Mouse (Mus musculus) heart, embryonic 13.5 days (tissue): Measurements from ENCODE around the gene Ripor1. TPM values are rescaled to one million over a fixed set of nuclear protein-coding genes. Genes with fewer than 3 reads are reported as not detected.
"Not testable (repeated sequence)": the region's sequence is repeated elsewhere in the genome, so short reads cannot be mapped to it uniquely, and the experiment has no call there.

ENCODE experiments used
- ATAC-seq: fragments of 200-750 bp; cut with Nextera tagmentation; 2 replicates; pipeline ENCODE4 v1.8.0; 2017; ENCODE audit warnings: moderate TSS enrichment; ENCODE audit not compliant: insufficient number of reproducible peaks, low FRiP score, low TSS enrichment; ENCODE audit errors: extremely low read depth
- H3K27ac ChIP-seq: fragments of 300-500 bp; sonication (generic); replicated peaks from 2 replicates; pipeline ENCODE4 v1.5.1; 2015; ENCODE audit warnings: moderate library complexity, mild to moderate bottlenecking, inconsistent platforms
- H3K27me3 ChIP-seq: fragments of 300-500 bp; sonication (generic); replicated peaks from 2 replicates; pipeline ENCODE4 v1.6.1; 2015; ENCODE audit warnings: mild to moderate bottlenecking, inconsistent platforms
- H3K36me3 ChIP-seq: fragments of 300-500 bp; sonication (generic); 2 replicates; pipeline ENCODE4 v1.6.1; 2015; ENCODE audit warnings: mild to moderate bottlenecking, inconsistent platforms
- H3K4me1 ChIP-seq: fragments of 300-500 bp; sonication (generic); 2 replicates; pipeline ENCODE4 v1.6.1; 2015; ENCODE audit warnings: inconsistent platforms
- H3K4me2 ChIP-seq: fragments of 300-500 bp; sonication (generic); 2 replicates; pipeline ENCODE4 v1.6.1; 2015; ENCODE audit warnings: inconsistent platforms, mild to moderate bottlenecking, moderate library complexity
- H3K4me3 ChIP-seq: fragments of 300-500 bp; sonication (generic); 2 replicates; pipeline ENCODE4 v1.5.1; 2015; ENCODE audit warnings: moderate library complexity, mild to moderate bottlenecking, inconsistent platforms
- H3K9ac ChIP-seq: fragments of 300-500 bp; sonication (generic); 2 replicates; pipeline ENCODE4 v1.6.1; 2015; ENCODE audit warnings: inconsistent platforms, mild to moderate bottlenecking, moderate library complexity
- H3K9me3 ChIP-seq: fragments of 300-500 bp; sonication (generic); 2 replicates; pipeline ENCODE4 v1.6.1; 2016; ENCODE audit warnings: inconsistent platforms
- WGBS: fragments of 180-500 bp; shearing (Covaris S2); methylation state at CpG from one replicate; pipeline ENCODE4 v1.1.7; 2015; ENCODE audit warnings: mixed read lengths; 5-methylcytosine and 5-hydroxymethylcytosine counted together
- polyA plus RNA-seq: library from polyadenylated mRNA; unstranded; fragments of >200 nt; fragmentation: Nextera tagmentation; extraction: Ambion mirVana; gene quantifications from 2 replicates; pipeline ENCODE4 v1.2.1, GENCODE M21; 2015

Gene Ripor1
- polyA plus RNA-seq, 1 experiment from 2014 or later, result 32.5 TPM

GRCm38 (mm10) chr8:105575538-105575937, 29.5 kb upstream of the Ripor1 start:
- no peaks in the 10 kb centered on the region for H3K36me3 ChIP-seq
- H3K9me3 ChIP-seq, result no peaks in the 10 kb centered on the region
- no peak overlapping the region for H3K4me2 ChIP-seq
- no peak for ATAC-seq
- no peak overlapping the region for H3K27ac ChIP-seq
- no peaks in the 10 kb centered on the region for H3K27me3 ChIP-seq
- WGBS, result 58% methylated on average over 3 of the region's 3 CpGs
- no peak overlapping the region for H3K4me3 ChIP-seq
- H3K9ac ChIP-seq, result no peak overlapping the region
- H3K4me1 ChIP-seq, result peaks cover 3% of the 10 kb centered on the region; the same call in 1 of the 2 replicates

- peaks cover 3% of the 10 kb centered on the region; the same call in 1 of the 2 replicates for H3K4me1 ChIP-seq
- no peak for ATAC-seq
- 47% methylated on average over 3 of the region's 3 CpGs for WGBS
- no peaks in the 10 kb centered on the region for H3K27me3 ChIP-seq
- no peaks in the 10 kb centered on the region for H3K36me3 ChIP-seq
- H3K9me3 ChIP-seq, result no peaks in the 10 kb centered on the region
- no peak overlapping the region for H3K27ac ChIP-seq
- no peak overlapping the region for H3K9ac ChIP-seq
- H3K4me2 ChIP-seq, result no peak overlapping the region
- no peak overlapping the region for H3K4me3 ChIP-seq
Measured at GRCm38 (mm10) chr8:105579719-105580118, 25.3 kb upstream of the Ripor1 start.

- WGBS, result 59% methylated on average over 2 of the region's 2 CpGs
- no peak for ATAC-seq
- H3K4me2 ChIP-seq, result no peak overlapping the region
- H3K36me3 ChIP-seq, result no peaks in the 10 kb centered on the region
- H3K27ac ChIP-seq, result no peak overlapping the region
- H3K27me3 ChIP-seq, result no peaks in the 10 kb centered on the region
- H3K4me1 ChIP-seq, result peaks cover 33% of the 10 kb centered on the region
- H3K9me3 ChIP-seq, result peaks cover 4% of the 10 kb centered on the region; the same call in 1 of the 2 replicates
- no peak overlapping the region for H3K4me3 ChIP-seq
- H3K9ac ChIP-seq, result no peak overlapping the region
Measured at GRCm38 (mm10) chr8:105592431-105592830, 12.6 kb upstream of the Ripor1 start.

- H3K36me3 ChIP-seq, result no peaks in the 10 kb centered on the region
- peak overlapping the region; percentile 89 for H3K27ac ChIP-seq
- no peak for ATAC-seq
- H3K27me3 ChIP-seq, result no peaks in the 10 kb centered on the region
- peak overlapping the region; percentile 75 for H3K9ac ChIP-seq
- WGBS, result 8% methylated on average over 15 of the region's 15 CpGs
- peaks cover 33% of the 10 kb centered on the region for H3K4me1 ChIP-seq
- H3K9me3 ChIP-seq, result peaks cover 4% of the 10 kb centered on the region; the same call in 1 of the 2 replicates
- peak overlapping the region; percentile 43 for H3K4me3 ChIP-seq
- H3K4me2 ChIP-seq, result peak overlapping the region; percentile 67
Measured at GRCm38 (mm10) chr8:105593859-105594258, 11.2 kb upstream of the Ripor1 start.

GRCm38 (mm10) chr8:105594451-105595242, 10.4 kb upstream of the Ripor1 start:
- Histone ChIP-seq H3K4me2 (peak overlapping the region; percentile 67), H3K9ac (peak overlapping the region; percentile 75), H3K4me3 (peak overlapping the region; percentile 43), H3K27me3 (no peaks in the 10 kb centered on the region), H3K9me3 (no peaks in the 10 kb centered on the region), H3K27ac (peak overlapping the region; percentile 89), H3K36me3 (no peaks in the 10 kb centered on the region), H3K4me1 (peaks cover 33% of the 10 kb centered on the region)
- 59% methylated on average over 18 of the region's 18 CpGs for WGBS
- ATAC-seq, result no peak

GRCm38 (mm10) chr8:105596362-105597034, 8.6 kb upstream of the Ripor1 start:
- H3K4me2 ChIP-seq, result peak overlapping the region; percentile 61
- H3K9me3 ChIP-seq, result no peaks in the 10 kb centered on the region
- H3K36me3 ChIP-seq, result no peaks in the 10 kb centered on the region
- peak overlapping the region; percentile 33 for H3K4me3 ChIP-seq
- H3K4me1 ChIP-seq, result peaks cover 33% of the 10 kb centered on the region
- WGBS, result 6% methylated on average over 14 of the region's 14 CpGs
- H3K27me3 ChIP-seq, result no peaks in the 10 kb centered on the region
- 0 out of 2 replicates have a peak overlapping the region, but pooled peaks have one; percentile 19 for H3K9ac ChIP-seq
- H3K27ac ChIP-seq, result no peak overlapping the region
- ATAC-seq, result peak; percentile 49

- H3K27ac ChIP-seq, result no peak overlapping the region
- H3K4me2 ChIP-seq, result no peak overlapping the region
- H3K27me3 ChIP-seq, result no peaks in the 10 kb centered on the region
- H3K4me1 ChIP-seq, result peaks cover 30% of the 10 kb centered on the region
- H3K9me3 ChIP-seq, result no peaks in the 10 kb centered on the region
- H3K36me3 ChIP-seq, result no peaks in the 10 kb centered on the region
- H3K9ac ChIP-seq, result no peak overlapping the region
- 56% methylated on average over 6 of the region's 6 CpGs for WGBS
- no peak for ATAC-seq
- H3K4me3 ChIP-seq, result no peak overlapping the region
Measured at GRCm38 (mm10) chr8:105598777-105599176, 6.3 kb upstream of the Ripor1 start.

GRCm38 (mm10) chr8:105601301-105601700, 3.8 kb upstream of the Ripor1 start:
- no peak overlapping the region for H3K27ac ChIP-seq
- no peak overlapping the region for H3K4me2 ChIP-seq
- ATAC-seq, result no peak
- 55% methylated on average over 5 of the region's 5 CpGs for WGBS
- no peaks in the 10 kb centered on the region for H3K9me3 ChIP-seq
- H3K9ac ChIP-seq, result no peak overlapping the region
- H3K27me3 ChIP-seq, result no peaks in the 10 kb centered on the region
- no peaks in the 10 kb centered on the region for H3K36me3 ChIP-seq
- peaks cover 18% of the 10 kb centered on the region for H3K4me1 ChIP-seq
- no peak overlapping the region for H3K4me3 ChIP-seq

- H3K9ac ChIP-seq, H3K4me2 ChIP-seq, H3K9me3 ChIP-seq, H3K27me3 ChIP-seq, H3K4me3 ChIP-seq, H3K27ac ChIP-seq, H3K36me3 ChIP-seq, ATAC-seq: not testable (repeated sequence)
- 72% methylated on average over 3 of the region's 3 CpGs for WGBS
- peaks cover 22% of the 10 kb centered on the region for H3K4me1 ChIP-seq
Measured at GRCm38 (mm10) chr8:105602540-105602939, 2.5 kb upstream of the Ripor1 start.

GRCm38 (mm10) chr8:105605491-105606188, 585 bp downstream of the Ripor1 start:
- peaks cover 4% of the 10 kb centered on the region for H3K36me3 ChIP-seq
- peak overlapping the region; percentile 97 for H3K9ac ChIP-seq
- peaks cover 45% of the 10 kb centered on the region for H3K4me1 ChIP-seq
- 2% methylated on average over 38 of the region's 39 CpGs for WGBS
- H3K9me3 ChIP-seq, result no peaks in the 10 kb centered on the region
- H3K27me3 ChIP-seq, result no peaks in the 10 kb centered on the region
- H3K4me3 ChIP-seq, result peak overlapping the region; percentile 90
- peak overlapping the region; percentile 84 for H3K4me2 ChIP-seq
- peak overlapping the region; percentile 92 for H3K27ac ChIP-seq
- peak; percentile 28; the same call in 1 of the 2 replicates for ATAC-seq
